Mouse (Mus musculus) heart, embryonic 14.5 days (tissue): Measurements from ENCODE around the gene Arsb. TPM values are rescaled to one million over a fixed set of nuclear protein-coding genes. Genes with fewer than 3 reads are reported as not detected.

Experiments used
- ATAC-seq: fragments of 200-750 bp; cut with Nextera tagmentation; 2 replicates; pipeline ENCODE4 v1.8.0; 2017; ENCODE audit warnings: low read depth, moderate TSS enrichment; ENCODE audit not compliant: insufficient number of reproducible peaks, insufficient read depth, low FRiP score
- H3K27ac ChIP-seq, 2 experiments: fragments of 200-500 bp in 1 of 2; fragments of 300-500 bp in 1 of 2; sonication (generic) in 1 of 2; replicated peaks in 1 of 2; 2 replicates each; pipeline ENCODE4 v1.5.1; 2012 to 2014; ENCODE audit warnings: low read depth in 2 of 2, low read length in 2 of 2, control low read depth in 1 of 2, mild to moderate bottlenecking in 1 of 2, mixed read lengths in 1 of 2; ENCODE audit not compliant: control insufficient read depth in 1 of 2, insufficient read depth in 1 of 2
- H3K27me3 ChIP-seq: fragments of 300-500 bp; sonication (generic); 2 replicates; pipeline ENCODE4 v1.6.1; 2014; ENCODE audit warnings: mild to moderate bottlenecking, low read length, control low read depth; ENCODE audit not compliant: control insufficient read depth, insufficient read depth
- H3K36me3 ChIP-seq: fragments of 300-500 bp; sonication (generic); 2 replicates; pipeline ENCODE4 v1.6.1; 2014; ENCODE audit warnings: mild to moderate bottlenecking, control low read depth, low read length, mixed read lengths; ENCODE audit not compliant: control insufficient read depth, insufficient read depth
- H3K4me1 ChIP-seq, 2 experiments: fragments of 200-500 bp in 1 of 2; fragments of 300-500 bp in 1 of 2; sonication (generic) in 1 of 2; 2 replicates each; pipeline ENCODE4 v1.6.1; 2012 to 2014; ENCODE audit warnings: low read length in 2 of 2, control low read depth in 1 of 2, mixed read lengths in 1 of 2; ENCODE audit not compliant: control insufficient read depth in 2 of 2, insufficient read depth in 2 of 2
- H3K4me2 ChIP-seq: fragments of 300-500 bp; sonication (generic); 2 replicates; pipeline ENCODE4 v1.6.1; 2014; ENCODE audit warnings: mild to moderate bottlenecking, low read length
- H3K4me3 ChIP-seq, 2 experiments: fragments of 200-500 bp in 1 of 2; fragments of 300-500 bp in 1 of 2; sonication (generic) in 1 of 2; 2 replicates each; pipeline ENCODE4 v1.5.1; 2012 to 2014; ENCODE audit warnings: low read length in 2 of 2, mild to moderate bottlenecking in 2 of 2, control low read depth in 1 of 2, low read depth in 1 of 2, moderate library complexity in 1 of 2; ENCODE audit not compliant: control insufficient read depth in 1 of 2, insufficient read depth in 1 of 2
- H3K9ac ChIP-seq: fragments of 300-500 bp; sonication (generic); 2 replicates; pipeline ENCODE4 v1.6.1; 2014; ENCODE audit warnings: mild to moderate bottlenecking, low read length
- H3K9me3 ChIP-seq: fragments of 300-500 bp; sonication (generic); 2 replicates; pipeline ENCODE4 v1.6.1; 2016; ENCODE audit warnings: low read length, control low read depth; ENCODE audit not compliant: control insufficient read depth
- WGBS: fragments of 180-500 bp; shearing (Covaris S2); extraction: QIAGEN DNeasy Blood & Tissue Kit; methylation state at CpG from one replicate; pipeline ENCODE4 v1.1.7; 2014; 5-methylcytosine and 5-hydroxymethylcytosine counted together
- polyA plus RNA-seq: library from polyadenylated mRNA; unstranded; fragments of >200 nt; fragmentation: Nextera tagmentation; extraction: Ambion mirVana; gene quantifications from 2 replicates; pipeline ENCODE4 v1.2.1, GENCODE M21; 2014

Gene Arsb
- polyA plus RNA-seq, 1 experiment from 2014 or later, result 10.0 TPM

- H3K4me2 ChIP-seq, result no peak overlapping the region
- no peak for ATAC-seq
- no peaks in the 10 kb centered on the region for H3K36me3 ChIP-seq
- H3K27ac ChIP-seq, result no peak overlapping the region
- H3K27me3 ChIP-seq, result no peaks in the 10 kb centered on the region
- WGBS, result 66% methylated on average over 10 of the region's 10 CpGs
- no peaks in the 10 kb centered on the region for H3K9me3 ChIP-seq
- H3K9ac ChIP-seq, result no peak overlapping the region
- H3K4me1 ChIP-seq, result peaks cover 0 to 12% of the 10 kb centered on the region in 2 experiments
- no peak overlapping the region for H3K4me3 ChIP-seq
Observed at GRCm38 (mm10) chr13:93846831-93847518, 75.5 kb downstream of the Arsb start.

- no peaks in the 10 kb centered on the region for H3K36me3 ChIP-seq
- H3K27me3 ChIP-seq, result no peaks in the 10 kb centered on the region
- ATAC-seq, result no peak
- 78% methylated on average over 4 of the region's 4 CpGs for WGBS
- H3K4me2 ChIP-seq, result no peak overlapping the region
- no peak overlapping the region for H3K4me3 ChIP-seq
- peaks cover 0 to 16% of the 10 kb centered on the region in 2 experiments for H3K4me1 ChIP-seq
- no peak overlapping the region for H3K27ac ChIP-seq
- no peak overlapping the region for H3K9ac ChIP-seq
- H3K9me3 ChIP-seq, result no peaks in the 10 kb centered on the region
Observed at GRCm38 (mm10) chr13:93847614-93848013, 76.2 kb downstream of the Arsb start.

DNA sequence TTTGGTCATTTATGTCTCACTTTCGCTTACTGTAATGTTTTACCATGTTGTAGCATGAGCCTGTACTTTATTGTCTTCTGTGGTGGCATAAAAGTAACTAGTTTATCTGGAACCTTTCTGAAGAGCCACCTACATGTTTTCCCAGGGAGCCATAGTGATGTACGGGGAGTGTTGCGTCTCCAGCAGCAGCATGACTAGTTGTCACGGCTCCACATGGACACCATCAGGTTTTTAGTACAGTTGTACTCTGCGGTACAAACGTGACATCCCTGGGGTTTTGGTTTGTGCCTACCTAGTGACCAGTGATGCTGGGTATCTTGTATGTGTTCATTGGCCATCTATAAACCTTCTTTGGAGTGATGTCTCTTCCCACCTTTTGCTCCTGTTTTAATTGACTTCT is 77.2 kb downstream of the Arsb start:
- Histone ChIP-seq H3K27ac (no peak overlapping the region), H3K9me3 (no peaks in the 10 kb centered on the region), H3K9ac (no peak overlapping the region), H3K27me3 (no peaks in the 10 kb centered on the region), H3K4me1 (peaks cover 0 to 16% of the 10 kb centered on the region in 2 experiments), H3K36me3 (no peaks in the 10 kb centered on the region), H3K4me2 (no peak overlapping the region), H3K4me3 (no peak overlapping the region)
- WGBS, result 80% methylated on average over 6 of the region's 6 CpGs
- ATAC-seq, result no peak

GRCm38 (mm10) chr13:93849751-93850355 is 78.4 kb downstream of the Arsb start:
- no peak overlapping the region for H3K4me3 ChIP-seq
- H3K36me3 ChIP-seq, result no peaks in the 10 kb centered on the region
- no peak overlapping the region for H3K27ac ChIP-seq
- no peak for ATAC-seq
- H3K4me2 ChIP-seq, result no peak overlapping the region
- no peaks in the 10 kb centered on the region for H3K9me3 ChIP-seq
- H3K4me1 ChIP-seq, result peaks cover under 1 to 16% of the 10 kb centered on the region in 2 experiments
- WGBS, result 72% methylated on average over 5 of the region's 5 CpGs
- no peaks in the 10 kb centered on the region for H3K27me3 ChIP-seq
- no peak overlapping the region for H3K9ac ChIP-seq

DNA sequence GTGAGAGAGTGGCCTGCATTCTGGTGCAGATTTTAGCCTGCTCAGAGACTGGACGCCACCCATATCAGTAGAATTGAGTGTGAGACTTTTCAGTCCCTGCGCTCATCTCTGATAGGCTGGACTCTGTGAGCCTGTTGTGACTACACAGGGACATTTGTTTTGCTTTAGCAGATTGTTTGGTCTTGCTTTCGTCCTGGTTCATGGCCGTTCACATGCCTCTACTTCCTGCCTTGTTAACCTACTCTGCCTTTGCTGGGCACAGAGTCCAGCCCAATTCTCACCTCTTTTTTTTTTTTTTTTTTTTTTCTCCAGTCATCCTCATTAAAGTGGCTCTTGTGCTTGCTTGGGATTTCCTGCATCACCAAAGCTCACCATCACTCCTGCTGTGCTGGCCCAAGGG is 79.2 kb downstream of the Arsb start:
- H3K4me2 ChIP-seq, result no peak overlapping the region
- no peaks in the 10 kb centered on the region for H3K27me3 ChIP-seq
- peak overlapping the region in 1 of 2 experiments; percentile 35; a peak in 1 of 4 replicates for H3K27ac ChIP-seq
- no peak overlapping the region for H3K9ac ChIP-seq
- no peak for ATAC-seq
- peaks cover 2 to 16% of the 10 kb centered on the region in 2 experiments for H3K4me1 ChIP-seq
- H3K4me3 ChIP-seq, result no peak overlapping the region
- no peaks in the 10 kb centered on the region for H3K9me3 ChIP-seq
- 28% methylated on average over 4 of the region's 4 CpGs for WGBS
- no peaks in the 10 kb centered on the region for H3K36me3 ChIP-seq

DNA sequence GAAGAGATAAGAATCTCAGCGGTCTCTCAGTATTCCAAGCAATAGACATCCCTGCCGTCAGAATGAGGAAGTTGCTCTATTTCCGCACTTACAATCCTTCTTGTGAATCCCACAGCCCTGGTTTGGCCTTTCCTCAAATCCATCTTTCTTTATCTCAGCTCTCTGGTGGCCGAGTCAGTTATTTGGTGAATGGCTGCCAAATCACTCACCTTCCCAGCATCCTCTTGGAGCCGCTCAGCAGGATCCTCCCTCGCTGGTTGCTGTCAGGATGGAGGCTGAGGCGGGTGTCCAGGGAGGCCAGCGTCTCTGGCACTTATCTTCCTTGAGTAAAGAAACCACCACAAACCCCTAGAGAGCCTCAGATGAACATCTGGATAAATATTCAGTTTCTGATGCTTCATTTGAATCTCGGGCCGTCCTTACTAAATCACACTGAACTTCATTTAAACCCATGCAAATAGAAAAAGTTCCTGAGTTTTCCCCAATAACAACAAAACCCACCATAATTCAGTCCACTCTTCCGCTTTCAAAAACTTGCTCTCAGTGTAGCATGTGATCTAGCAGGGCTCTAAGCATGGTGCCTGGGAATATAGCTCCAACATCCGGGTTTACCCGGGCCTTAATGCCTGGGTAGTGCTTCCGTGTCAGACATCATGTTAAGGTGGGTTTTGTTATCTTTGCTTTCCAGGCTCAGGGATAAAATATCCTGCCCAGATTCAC is 81.1 kb downstream of the Arsb start:
- Histone ChIP-seq H3K27ac (no peak overlapping the region), H3K27me3 (no peaks in the 10 kb centered on the region), H3K9ac (no peak overlapping the region), H3K4me3 (no peak overlapping the region), H3K4me1 (peaks cover 5 to 20% of the 10 kb centered on the region in 2 experiments), H3K36me3 (no peaks in the 10 kb centered on the region), H3K4me2 (no peak overlapping the region), H3K9me3 (no peaks in the 10 kb centered on the region)
- ATAC-seq, result no peak
- WGBS, result 50% methylated on average over 14 of the region's 14 CpGs

DNA sequence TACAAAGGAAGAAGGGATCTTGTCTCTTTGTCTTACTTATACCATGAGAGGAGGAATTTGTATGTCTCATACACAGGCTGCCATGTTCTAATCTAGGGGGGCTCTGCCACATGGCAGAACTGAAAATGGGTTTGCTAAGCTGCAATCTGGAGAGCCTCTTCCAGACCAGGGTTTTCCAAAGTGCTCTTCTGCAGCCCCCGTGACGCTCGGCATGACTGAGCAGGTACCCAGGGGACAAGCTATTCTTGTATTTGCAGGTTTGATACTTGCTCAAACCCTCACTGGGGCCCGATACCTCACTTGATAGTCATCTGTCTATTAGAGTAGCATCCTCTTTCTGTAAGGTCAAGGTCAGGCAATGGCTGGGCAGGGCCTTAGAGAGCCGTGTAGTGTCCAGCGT is 82.3 kb downstream of the Arsb start:
- no peaks in the 10 kb centered on the region for H3K27me3 ChIP-seq
- WGBS, result 88% methylated on average over 6 of the region's 6 CpGs
- ATAC-seq, result no peak

More for the DNA sequence above, 82.3 kb downstream of the Arsb start:
- no peak overlapping the region for H3K4me2 ChIP-seq
- peaks cover 5 to 20% of the 10 kb centered on the region in 2 experiments for H3K4me1 ChIP-seq
- no peak overlapping the region for H3K27ac ChIP-seq
- no peak overlapping the region for H3K9ac ChIP-seq
- no peaks in the 10 kb centered on the region for H3K9me3 ChIP-seq
- H3K36me3 ChIP-seq, result no peaks in the 10 kb centered on the region
- H3K4me3 ChIP-seq, result no peak overlapping the region
